Mouse (Mus musculus) Patski (cell line): ENCODE results near the gene Csrp3. TPM values are rescaled to one million over a fixed set of nuclear protein-coding genes. Genes with fewer than 3 reads are reported as not detected.

ENCODE experiments used
- ATAC-seq: fragments of 100-300 bp; one replicate; pipeline ENCODE4 v1.8.0; 2021
- CTCF ChIA-PET: fragments of 350-600 bp; sonication (Branson Sonifier 250); formaldehyde crosslinking; loops from one replicate; lab custom pipeline; 2022; ENCODE audit warnings: inconsistent platforms; lab: Charles Lee
- POLR2A ChIA-PET: fragments of 350-600 bp; sonication (Branson Sonifier 250); formaldehyde crosslinking; loops from one replicate; lab custom pipeline; 2022; ENCODE audit warnings: antibody characterized with exemption, inconsistent platforms; lab: Charles Lee
- DNase-seq: peaks from one replicate; pipeline ENCODE4 v3.0.0-alpha.2; 2011; ENCODE audit warnings: low read depth, low spot score
- H3K27me3 ChIP-seq: fragments of 371-371 bp; one replicate; pipeline ENCODE4 v1.5.1; 2021
- CTCF ChIP-seq: fragments of 100-300 bp; IDR thresholded peaks from one replicate; pipeline ENCODE4 v1.5.1; 2021
- in situ Hi-C: fragments of 300-500 bp; cut with MboI; formaldehyde crosslinking; loops from 3 replicates; pipeline ENCODE4 v1.11.1; 2018; ENCODE audit warnings: low pct_unique_long_range_greater_than_20kb, mixed read lengths
- polyA plus RNA-seq: library from polyadenylated mRNA; unstranded; gene quantifications from one replicate; pipeline ENCODE4 v1.2.3, GENCODE M21; 2021

Gene Csrp3
- polyA plus RNA-seq, 1 experiment from 2014 or later, result not detected

GRCm38 (mm10) chr7:48871292-48871691 lies 23.5 kb upstream of the Csrp3 start:
- in situ Hi-C loops, result loop anchor here (10.0 kb wide), 1 partner anchor 56 kb away; no protein-coding TSS in a partner anchor
- ChIA-PET CTCF (interaction anchor here (1.2 to 1.9 kb wide), 2 partner anchors 14 to 66 kb away, joined by 3 to 5 read pairs; no protein-coding TSS in a partner anchor), POLR2A (no interaction called here)
- no peaks in the 10 kb centered on the region for H3K27me3 ChIP-seq
- ATAC-seq (no peak), DNase-seq (no peak)
- TF ChIP-seq CTCF, result no peak

- no peaks in the 10 kb centered on the region for H3K27me3 ChIP-seq
- no peak for DNase-seq
- no peak for TF ChIP-seq CTCF
- no peak for ATAC-seq
- in situ Hi-C loops, result loop anchor here (10.0 kb wide), 1 partner anchor 56 kb away; no protein-coding TSS in a partner anchor
- ChIA-PET POLR2A (no interaction called here), CTCF (interaction anchor here (1.9 kb wide), 1 partner anchor 13 kb away, joined by 5 read pairs; no protein-coding TSS in a partner anchor)
These were observed 22.8 kb upstream of the Csrp3 start for GRCm38 (mm10) chr7:48870579-48871180.

GRCm38 (mm10) chr7:48870144-48870543 lies 22.3 kb upstream of the Csrp3 start:
- CTCF ChIA-PET, result no interaction called here
- TF ChIP-seq CTCF, result no peak
- no peak for DNase-seq
- in situ Hi-C loops, result loop anchor here (10.0 kb wide), 1 partner anchor 55 kb away; no protein-coding TSS in a partner anchor
- no peaks in the 10 kb centered on the region for H3K27me3 ChIP-seq
- no peak for ATAC-seq
- POLR2A ChIA-PET, result no interaction called here

DNA sequence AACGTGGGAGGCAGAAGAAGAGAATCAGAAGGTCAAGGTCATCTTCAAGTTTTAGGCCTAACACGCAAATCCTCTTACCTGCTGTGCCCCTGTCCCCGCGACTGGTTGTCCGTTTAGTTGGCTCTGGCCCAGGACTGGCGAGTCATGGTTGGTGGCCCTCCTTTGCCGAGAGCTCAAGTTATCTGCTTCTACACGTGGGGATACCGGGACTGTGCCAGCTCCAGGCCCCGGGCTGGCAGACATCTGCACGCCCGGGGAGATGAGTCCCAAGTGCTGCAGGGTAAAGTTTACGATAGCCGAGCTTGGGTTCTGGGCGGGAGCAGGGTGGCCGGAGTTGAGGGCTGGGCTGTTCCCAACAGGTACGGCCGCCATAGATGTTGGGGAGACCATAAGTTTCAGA lies 19.7 kb upstream of the Csrp3 start:
- CTCF ChIA-PET, result interaction anchor here (1.0 to 1.3 kb wide), 2 partner anchors 9 to 15 kb away, joined by 3 read pairs; no protein-coding TSS in a partner anchor
- no peak for DNase-seq
- POLR2A ChIA-PET, result interaction anchor here (1.4 kb wide), 1 partner anchor 20 kb away, joined by 3 read pairs; the partner anchor contains the start of gene Csrp3

DNA sequence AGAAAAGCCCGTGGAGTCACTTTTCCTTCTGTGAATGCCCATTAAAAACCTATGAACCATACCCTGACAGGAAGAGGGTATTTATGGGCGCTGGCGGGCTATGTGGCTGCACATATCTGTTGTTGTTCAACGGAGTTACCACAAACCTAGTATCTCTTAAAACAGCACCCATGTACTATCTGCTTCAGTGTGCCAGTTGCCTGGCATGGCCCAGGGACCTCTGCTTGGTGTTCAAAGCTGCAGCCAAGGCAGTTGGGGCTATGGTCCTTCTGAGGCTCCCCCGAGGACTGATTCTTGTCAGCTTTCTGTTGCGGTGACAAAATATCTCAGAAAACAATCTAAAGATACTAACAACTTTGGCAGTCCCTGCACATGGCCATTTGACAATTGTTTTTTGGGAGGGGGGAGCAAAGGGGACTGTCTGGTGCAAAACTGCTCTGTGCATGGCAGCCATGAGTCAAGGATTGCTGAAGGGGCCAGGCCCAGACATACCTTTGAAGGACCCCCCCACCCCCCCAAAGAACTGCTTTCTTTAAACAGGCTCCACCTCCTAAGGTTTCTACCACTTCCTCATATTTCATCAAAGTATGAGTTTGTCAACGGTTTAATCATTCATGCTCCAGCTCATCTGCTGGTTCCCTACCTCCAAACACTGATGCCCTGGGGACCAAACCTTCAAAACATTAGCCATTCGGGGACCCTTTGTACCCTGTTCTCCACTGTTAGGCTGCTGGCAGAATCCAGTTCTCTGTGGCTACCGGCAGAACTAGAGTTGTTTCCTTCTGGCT lies 17.0 kb upstream of the Csrp3 start:
- in situ Hi-C loops, result no loop called here
- ChIA-PET POLR2A (no interaction called here), CTCF (interaction anchor here (1.2 to 1.3 kb wide), 2 partner anchors 9 to 11 kb away, joined by 3 read pairs; no protein-coding TSS in a partner anchor)
- ATAC-seq (no peak), DNase-seq (no peak)
- TF ChIP-seq CTCF, result no peak
- no peaks in the 10 kb centered on the region for H3K27me3 ChIP-seq

More for the DNA sequence above, 19.7 kb upstream of the Csrp3 start:
- H3K27me3 ChIP-seq, result no peaks in the 10 kb centered on the region
- in situ Hi-C loops, result no loop called here
- no peak for TF ChIP-seq CTCF
- no peak for ATAC-seq

GRCm38 (mm10) chr7:48864199-48864598 lies 16.4 kb upstream of the Csrp3 start:
- POLR2A ChIA-PET, result no interaction called here
- CTCF ChIA-PET, result interaction anchor here (1.2 kb wide), 1 partner anchor 10 kb away, joined by 3 read pairs; no protein-coding TSS in a partner anchor
- DNase-seq (no peak), ATAC-seq (no peak)
- TF ChIP-seq CTCF, result no peak
- in situ Hi-C loops, result no loop called here
- no peaks in the 10 kb centered on the region for H3K27me3 ChIP-seq

- no peak for TF ChIP-seq CTCF
- ChIA-PET CTCF (interaction anchor here (1.4 kb wide), 1 partner anchor 97 kb away, joined by 3 read pairs; no protein-coding TSS in a partner anchor), POLR2A (no interaction called here)
- DNase-seq (no peak), ATAC-seq (no peak)
- no peaks in the 10 kb centered on the region for H3K27me3 ChIP-seq
- in situ Hi-C loops, result no loop called here
These were observed 14.0 kb upstream of the Csrp3 start for GRCm38 (mm10) chr7:48861796-48862195.

DNA sequence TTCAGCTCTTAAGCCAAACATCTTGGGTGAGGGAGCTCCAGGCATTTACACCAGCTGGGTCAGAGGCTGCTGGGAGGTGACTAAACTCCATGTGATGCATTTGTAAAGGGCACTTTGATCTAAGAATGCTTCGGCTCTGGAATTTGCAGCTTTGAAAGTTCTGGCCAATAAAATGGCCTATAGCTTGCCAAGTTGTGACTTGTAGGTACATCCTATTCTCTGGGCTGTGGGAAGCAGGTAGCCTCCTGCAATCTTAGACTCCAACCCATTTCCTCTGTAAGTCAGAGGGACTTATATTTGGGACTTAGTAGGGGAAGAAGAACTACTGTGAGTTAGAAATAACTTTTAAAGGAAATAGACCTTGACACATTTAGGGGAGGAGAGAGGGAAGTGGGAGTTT lies 13.1 kb upstream of the Csrp3 start:
- in situ Hi-C loops, result no loop called here
- ATAC-seq (peak; percentile 81), DNase-seq (no peak)
- POLR2A ChIA-PET, result no interaction called here
- no peaks in the 10 kb centered on the region for H3K27me3 ChIP-seq
- CTCF ChIA-PET, result interaction anchor here (0.7 to 1.4 kb wide), 2 partner anchors 9 to 12 kb away, joined by 3 read pairs; no protein-coding TSS in a partner anchor
- no peak for TF ChIP-seq CTCF

DNA sequence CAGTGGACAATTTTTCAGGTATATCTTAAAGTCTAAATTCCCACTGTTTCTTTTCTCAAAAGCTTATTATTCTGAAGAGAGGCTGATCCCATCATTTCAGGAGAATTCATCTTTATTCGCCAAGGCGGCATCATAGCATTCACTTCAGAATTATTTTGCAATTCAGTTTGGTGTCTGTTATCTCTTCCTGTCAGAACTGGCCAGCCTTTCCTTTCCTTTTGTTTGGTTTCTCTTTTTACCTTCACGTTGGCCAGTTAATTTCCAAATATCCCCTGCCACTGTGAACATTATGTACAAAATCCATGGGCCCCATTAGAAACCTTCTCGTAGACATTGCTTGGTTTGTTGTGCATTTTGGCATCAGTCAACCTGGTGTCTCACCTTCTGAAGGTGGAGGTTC lies 11.5 kb upstream of the Csrp3 start:
- CTCF ChIA-PET, result interaction anchor here (0.7 kb wide), 1 partner anchor 33 kb away, joined by 3 read pairs; no protein-coding TSS in a partner anchor
- no peak for ATAC-seq

DNA sequence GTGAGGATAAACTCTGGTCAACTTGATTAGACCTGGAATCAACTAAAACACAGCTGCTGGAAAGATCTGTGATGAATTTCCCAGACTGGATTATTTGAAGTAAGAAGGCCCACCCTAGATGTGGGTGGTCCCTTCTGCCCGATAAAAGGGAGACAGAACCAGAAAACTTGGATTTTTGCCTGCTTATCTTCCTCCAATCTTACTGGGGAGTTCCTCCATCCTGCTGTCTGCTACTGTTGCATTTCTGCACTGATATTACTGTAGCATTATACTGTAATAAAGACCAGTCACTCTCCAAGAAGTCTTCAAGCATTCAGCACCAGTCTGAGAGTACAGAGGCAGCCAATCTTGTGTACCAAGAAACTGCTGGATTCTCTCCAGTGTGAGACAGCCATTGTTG lies 10.4 kb upstream of the Csrp3 start:
- ChIA-PET CTCF (interaction anchor here (1.4 to 1.7 kb wide), 2 partner anchors 10 to 13 kb away, joined by 3 to 5 read pairs; partner anchors contain the start of gene Csrp3), POLR2A (interaction anchor here (0.6 kb wide), 1 partner anchor 112 kb away, joined by 3 read pairs; no protein-coding TSS in a partner anchor)
- no peak for ATAC-seq
- no peak for DNase-seq
- no peaks in the 10 kb centered on the region for H3K27me3 ChIP-seq
- TF ChIP-seq CTCF, result no peak
- in situ Hi-C loops, result no loop called here

More for the DNA sequence above, 11.5 kb upstream of the Csrp3 start:
- POLR2A ChIA-PET, result no interaction called here
- H3K27me3 ChIP-seq, result no peaks in the 10 kb centered on the region
- TF ChIP-seq CTCF, result no peak
- in situ Hi-C loops, result no loop called here
- DNase-seq, result no peak
